Mouse (Mus musculus): ENCODE results near the gene Trim12c. TPM values are rescaled to one million over a fixed set of nuclear protein-coding genes. Genes with fewer than 3 reads are reported as not detected.
"Not testable (repeated sequence)": the region's sequence is repeated elsewhere in the genome, so short reads cannot be mapped to it uniquely, and the experiment has no call there.

Trim12c gene
- polyA plus RNA-seq, 1 experiment from 2014 or later, result 2.1 TPM

GRCm38 (mm10) chr7:104340744-104341143, 12.4 kb downstream of the Trim12c start:
- not testable (repeated sequence) for H3K4me1 ChIP-seq (ENCODE audit: control insufficient read depth, insufficient read depth, low read length); ATAC-seq (ENCODE audit: low read depth); H3K36me3 ChIP-seq (ENCODE audit: control insufficient read depth, insufficient read depth, low read length); H3K4me3 ChIP-seq (ENCODE audit: low read depth, low read length); H3K27ac ChIP-seq (replicated peaks; ENCODE audit: low read depth, low read length); H3K4me2 ChIP-seq (ENCODE audit: low read depth, low read length); DNase-seq (ENCODE audit: low spot score); H3K27me3 ChIP-seq (replicated peaks; ENCODE audit: control insufficient read depth, insufficient read depth, low read length); H3K9me3 ChIP-seq (ENCODE audit: control insufficient read depth, low read length); H3K9ac ChIP-seq (ENCODE audit: low read depth, low read length)
- WGBS, result 85% methylated on average over 2 of the region's 4 CpGs

- H3K4me3 ChIP-seq (ENCODE audit: low read depth, low read length); H3K9ac ChIP-seq (ENCODE audit: low read depth, low read length); H3K36me3 ChIP-seq (ENCODE audit: control insufficient read depth, insufficient read depth, low read length); H3K9me3 ChIP-seq (ENCODE audit: control insufficient read depth, low read length); H3K4me1 ChIP-seq (ENCODE audit: control insufficient read depth, insufficient read depth, low read length); ATAC-seq (ENCODE audit: low read depth); H3K27me3 ChIP-seq (replicated peaks; ENCODE audit: control insufficient read depth, insufficient read depth, low read length); H3K27ac ChIP-seq (replicated peaks; ENCODE audit: low read depth, low read length); DNase-seq (ENCODE audit: low spot score); H3K4me2 ChIP-seq (ENCODE audit: low read depth, low read length): not testable (repeated sequence)
- WGBS, result 83% methylated on average over 3 of the region's 3 CpGs
Measured at GRCm38 (mm10) chr7:104335547-104335946, 17.6 kb downstream of the Trim12c start.

GRCm38 (mm10) chr7:104329171-104329570, 24.0 kb downstream of the Trim12c start, which contains the start of gene Trim34b:
Trim34b (plus strand) TSS chr7:104329471.
- H3K4me2 ChIP-seq (ENCODE audit: low read depth, low read length); H3K27me3 ChIP-seq (replicated peaks; ENCODE audit: control insufficient read depth, insufficient read depth, low read length); H3K4me1 ChIP-seq (ENCODE audit: control insufficient read depth, insufficient read depth, low read length); H3K9me3 ChIP-seq (ENCODE audit: control insufficient read depth, low read length); H3K36me3 ChIP-seq (ENCODE audit: control insufficient read depth, insufficient read depth, low read length); H3K9ac ChIP-seq (ENCODE audit: low read depth, low read length); ATAC-seq (ENCODE audit: low read depth); DNase-seq (ENCODE audit: low spot score); H3K27ac ChIP-seq (replicated peaks; ENCODE audit: low read depth, low read length); H3K4me3 ChIP-seq (ENCODE audit: low read depth, low read length): not testable (repeated sequence)
- WGBS, result 93% methylated on average over 2 of the region's 2 CpGs

- Histone ChIP-seq H3K27ac (replicated peaks; ENCODE audit: low read depth, low read length) (no peak overlapping the region), H3K4me2 (ENCODE audit: low read depth, low read length) (no peak overlapping the region), H3K9me3 (ENCODE audit: control insufficient read depth, low read length) (no peaks in the 10 kb centered on the region), H3K4me1 (ENCODE audit: control insufficient read depth, insufficient read depth, low read length) (no peaks in the 10 kb centered on the region), H3K27me3 (replicated peaks; ENCODE audit: control insufficient read depth, insufficient read depth, low read length) (no peaks in the 10 kb centered on the region), H3K4me3 (ENCODE audit: low read depth, low read length) (no peak overlapping the region), H3K9ac (ENCODE audit: low read depth, low read length) (no peak overlapping the region), H3K36me3 (ENCODE audit: control insufficient read depth, insufficient read depth, low read length) (no peaks in the 10 kb centered on the region)
- ATAC-seq (ENCODE audit: low read depth) (no peak), DNase-seq (ENCODE audit: low spot score) (no peak)
- WGBS, result 81% methylated on average over 9 of the region's 9 CpGs
Measured at GRCm38 (mm10) chr7:104322028-104322427, 31.1 kb downstream of the Trim12c start.

GRCm38 (mm10) chr7:104315369-104316080, 37.6 kb downstream of the Trim12c start, which contains the start of gene Trim12a:
Trim12a (minus strand) TSS chr7:104315466.
- Histone ChIP-seq H3K4me3 (ENCODE audit: low read depth, low read length) (peak within 1 kb of the TSS; percentile 43), H3K9ac (ENCODE audit: low read depth, low read length) (peak within 1 kb of the TSS; percentile 57), H3K4me2 (ENCODE audit: low read depth, low read length) (peak within 1 kb of the TSS; percentile 48)
- not testable (repeated sequence) for H3K27ac ChIP-seq (replicated peaks; ENCODE audit: low read depth, low read length); DNase-seq (ENCODE audit: low spot score); H3K4me1 ChIP-seq (ENCODE audit: control insufficient read depth, insufficient read depth, low read length); H3K9me3 ChIP-seq (ENCODE audit: control insufficient read depth, low read length); H3K36me3 ChIP-seq (ENCODE audit: control insufficient read depth, insufficient read depth, low read length); H3K27me3 ChIP-seq (replicated peaks; ENCODE audit: control insufficient read depth, insufficient read depth, low read length)
- 22% methylated on average over 4 of the region's 4 CpGs for WGBS
- ATAC-seq (ENCODE audit: low read depth), result peak; percentile 90

- no peak overlapping the region for H3K27ac ChIP-seq (replicated peaks; ENCODE audit: low read depth, low read length)
- H3K9ac ChIP-seq (ENCODE audit: low read depth, low read length), result peak overlapping the region; percentile 57
- ATAC-seq (ENCODE audit: low read depth) (peak; percentile 68), DNase-seq (ENCODE audit: low spot score) (peak; percentile 11)
- H3K9me3 ChIP-seq (ENCODE audit: control insufficient read depth, low read length), result no peaks in the 10 kb centered on the region
- H3K27me3 ChIP-seq (replicated peaks; ENCODE audit: control insufficient read depth, insufficient read depth, low read length), result no peaks in the 10 kb centered on the region
- H3K4me3 ChIP-seq (ENCODE audit: low read depth, low read length), result peak overlapping the region; percentile 43
- no peaks in the 10 kb centered on the region for H3K36me3 ChIP-seq (ENCODE audit: control insufficient read depth, insufficient read depth, low read length)
- 13% methylated on average over 15 of the region's 15 CpGs for WGBS
- H3K4me2 ChIP-seq (ENCODE audit: low read depth, low read length), result peak overlapping the region; percentile 48
- no peaks in the 10 kb centered on the region for H3K4me1 ChIP-seq (ENCODE audit: control insufficient read depth, insufficient read depth, low read length)
Measured at GRCm38 (mm10) chr7:104314796-104315353, 38.3 kb downstream of the Trim12c start.

- no peak for DNase-seq (ENCODE audit: low spot score)
- Histone ChIP-seq H3K27ac (replicated peaks; ENCODE audit: low read depth, low read length) (no peak overlapping the region), H3K4me3 (ENCODE audit: low read depth, low read length) (no peak overlapping the region), H3K4me2 (ENCODE audit: low read depth, low read length) (no peak overlapping the region), H3K27me3 (replicated peaks; ENCODE audit: control insufficient read depth, insufficient read depth, low read length) (no peaks in the 10 kb centered on the region), H3K9me3 (ENCODE audit: control insufficient read depth, low read length) (no peaks in the 10 kb centered on the region), H3K9ac (ENCODE audit: low read depth, low read length) (no peak overlapping the region), H3K4me1 (ENCODE audit: control insufficient read depth, insufficient read depth, low read length) (no peaks in the 10 kb centered on the region), H3K36me3 (ENCODE audit: control insufficient read depth, insufficient read depth, low read length) (no peaks in the 10 kb centered on the region)
- no peak for ATAC-seq (ENCODE audit: low read depth)
- 81% methylated on average over 5 of the region's 5 CpGs for WGBS
Measured at GRCm38 (mm10) chr7:104291638-104292400, 61.3 kb downstream of the Trim12c start.

GRCm38 (mm10) chr7:104290641-104291040, 62.5 kb downstream of the Trim12c start:
- Histone ChIP-seq H3K36me3 (ENCODE audit: control insufficient read depth, insufficient read depth, low read length) (no peaks in the 10 kb centered on the region), H3K9me3 (ENCODE audit: control insufficient read depth, low read length) (no peaks in the 10 kb centered on the region), H3K27ac (replicated peaks; ENCODE audit: low read depth, low read length) (no peak overlapping the region), H3K4me2 (ENCODE audit: low read depth, low read length) (no peak overlapping the region), H3K4me1 (ENCODE audit: control insufficient read depth, insufficient read depth, low read length) (no peaks in the 10 kb centered on the region), H3K4me3 (ENCODE audit: low read depth, low read length) (no peak overlapping the region), H3K27me3 (replicated peaks; ENCODE audit: control insufficient read depth, insufficient read depth, low read length) (no peaks in the 10 kb centered on the region), H3K9ac (ENCODE audit: low read depth, low read length) (no peak overlapping the region)
- WGBS, result 91% methylated on average over 1 of the region's 1 CpGs
- ATAC-seq (ENCODE audit: low read depth), result no peak
- no peak for DNase-seq (ENCODE audit: low spot score)

Measured in embryonic facial prominence, embryonic 14.5 days (tissue).